Mouse (Mus musculus) heart, postnatal 0 days (tissue): ENCODE results near the gene Prg4. TPM values are rescaled to one million over a fixed set of nuclear protein-coding genes. Genes with fewer than 3 reads are reported as not detected.

ENCODE experiments used
- ATAC-seq: fragments of 200-750 bp; cut with Nextera tagmentation; 2 replicates; pipeline ENCODE4 v1.8.0; 2017; ENCODE audit warnings: low read depth, moderate number of reproducible peaks, moderate library complexity; ENCODE audit not compliant: insufficient read depth
- DNase-seq: peaks from one replicate; pipeline ENCODE4 v3.0.0-alpha.2; 2016; ENCODE audit warnings: low spot score
- H3K27ac ChIP-seq: fragments of 300-500 bp; sonication (generic); 2 replicates; pipeline ENCODE4 v1.5.1; 2014; ENCODE audit warnings: low read depth, mild to moderate bottlenecking
- H3K27me3 ChIP-seq: fragments of 300-500 bp; sonication (generic); 2 replicates; pipeline ENCODE4 v1.6.1; 2014; ENCODE audit warnings: low read length, mixed read lengths; ENCODE audit not compliant: control insufficient read depth, insufficient read depth
- H3K36me3 ChIP-seq: fragments of 300-500 bp; sonication (generic); replicated peaks from 2 replicates; pipeline ENCODE4 v1.6.1; 2014; ENCODE audit warnings: low read length, mixed read lengths; ENCODE audit not compliant: control insufficient read depth, insufficient read depth
- H3K4me1 ChIP-seq: fragments of 300-500 bp; sonication (generic); 2 replicates; pipeline ENCODE4 v1.6.1; 2014; ENCODE audit warnings: antibody characterized with exemption; ENCODE audit not compliant: control insufficient read depth, insufficient read depth
- H3K4me2 ChIP-seq: fragments of 300-500 bp; sonication (generic); 2 replicates; pipeline ENCODE4 v1.6.1; 2014; ENCODE audit warnings: low read depth, mild to moderate bottlenecking, low read length, moderate library complexity
- H3K4me3 ChIP-seq: fragments of 300-500 bp; sonication (generic); 2 replicates; pipeline ENCODE4 v1.5.1; 2014; ENCODE audit warnings: low read depth, low read length
- H3K9ac ChIP-seq: fragments of 300-500 bp; sonication (generic); replicated peaks from 2 replicates; pipeline ENCODE4 v1.6.1; 2014; ENCODE audit warnings: low read depth, low read length, mixed read lengths
- H3K9me3 ChIP-seq: fragments of 300-500 bp; sonication (generic); replicated peaks from 2 replicates; pipeline ENCODE4 v1.6.1; 2016; ENCODE audit warnings: low read length; ENCODE audit not compliant: control insufficient read depth
- CTCF ChIP-seq: IDR thresholded peaks from 2 replicates; pipeline ENCODE4 v1.5.1; 2016; ENCODE audit warnings: antibody characterized with exemption, control low read depth, low read depth
- EP300 ChIP-seq: IDR thresholded peaks from 2 replicates; pipeline ENCODE4 v1.6.1; 2016; ENCODE audit warnings: antibody characterized with exemption, low read depth
- WGBS: fragments of 180-500 bp; shearing (Covaris S2); extraction: QIAGEN DNeasy Blood & Tissue Kit; methylation state at CpG from one replicate; pipeline ENCODE4 v1.1.7; 2014; 5-methylcytosine and 5-hydroxymethylcytosine counted together
- polyA plus RNA-seq: library from polyadenylated mRNA; unstranded; fragments of >200 nt; fragmentation: Nextera tagmentation; extraction: Ambion mirVana; gene quantifications from 2 replicates; pipeline ENCODE4 v1.2.1, GENCODE M21; 2015
- total RNA-seq: library from RNA; depleted of rRNA; stranded (reverse); fragments of >200 nt; gene quantifications from 2 replicates; pipeline ENCODE4 v1.2.3, GENCODE M21; 2014; ENCODE audit warnings: low replicate concordance

The Prg4 gene
- total and polyA plus RNA-seq, 2 experiments from 2014 or later = 1.3 to 3.6 TPM

GRCm38 (mm10) chr1:150496626-150497302 is 30.8 kb upstream of the Prg4 start:
- TF ChIP-seq EP300 (no peak), CTCF (no peak)
- peaks cover 7% of the 10 kb centered on the region; the same call in 1 of the 2 replicates for H3K9me3 ChIP-seq
- no peaks in the 10 kb centered on the region for H3K27me3 ChIP-seq
- ATAC-seq = no peak
- 70% methylated on average over 6 of the region's 6 CpGs for WGBS
- H3K4me3 ChIP-seq = no peak overlapping the region
- no peaks in the 10 kb centered on the region for H3K36me3 ChIP-seq
- H3K9ac ChIP-seq = no peak overlapping the region
- H3K4me1 ChIP-seq = no peaks in the 10 kb centered on the region
- no peak overlapping the region for H3K4me2 ChIP-seq
- no peak for DNase-seq
- H3K27ac ChIP-seq = no peak overlapping the region

GRCm38 (mm10) chr1:150489148-150489547 is 23.2 kb upstream of the Prg4 start:
- Histone ChIP-seq H3K4me1 (no peaks in the 10 kb centered on the region), H3K36me3 (no peaks in the 10 kb centered on the region), H3K27ac (no peak overlapping the region), H3K9ac (no peak overlapping the region), H3K9me3 (no peaks in the 10 kb centered on the region), H3K4me3 (no peak overlapping the region), H3K27me3 (no peaks in the 10 kb centered on the region), H3K4me2 (no peak overlapping the region)
- TF ChIP-seq CTCF (no peak), EP300 (no peak)
- ATAC-seq (no peak), DNase-seq (no peak)
- whole genome bisulfite sequencing = 94% methylated on average over 2 of the region's 2 CpGs

GRCm38 (mm10) chr1:150480674-150481073 is 14.7 kb upstream of the Prg4 start:
- 71% methylated on average over 5 of the region's 5 CpGs for WGBS
- DNase-seq (no peak), ATAC-seq (no peak)
- no peaks in the 10 kb centered on the region for H3K27me3 ChIP-seq
- no peaks in the 10 kb centered on the region for H3K9me3 ChIP-seq
- no peak overlapping the region for H3K9ac ChIP-seq
- no peak for TF ChIP-seq EP300
- no peak for TF ChIP-seq CTCF
- no peaks in the 10 kb centered on the region for H3K36me3 ChIP-seq
- no peak overlapping the region for H3K27ac ChIP-seq
- no peaks in the 10 kb centered on the region for H3K4me1 ChIP-seq
- no peak overlapping the region for H3K4me2 ChIP-seq
- H3K4me3 ChIP-seq = no peak overlapping the region

- ATAC-seq = no peak
Observed at GRCm38 (mm10) chr1:150472525-150472924, 6.6 kb upstream of the Prg4 start.

GRCm38 (mm10) chr1:150469992-150470391 is 4.0 kb upstream of the Prg4 start:
- no peak overlapping the region for H3K27ac ChIP-seq
- DNase-seq (no peak), ATAC-seq (no peak)
- H3K4me3 ChIP-seq = no peak overlapping the region
- H3K4me1 ChIP-seq = no peaks in the 10 kb centered on the region
- no peak overlapping the region for H3K9ac ChIP-seq
- H3K4me2 ChIP-seq = no peak overlapping the region
- no peaks in the 10 kb centered on the region for H3K36me3 ChIP-seq
- 0 out of 2 replicates have a peak, but pooled peaks cover 2% of the 10 kb centered on the region for H3K9me3 ChIP-seq
- TF ChIP-seq EP300 = no peak
- TF ChIP-seq CTCF = no peak
- no peaks in the 10 kb centered on the region for H3K27me3 ChIP-seq
- WGBS = 45% methylated on average over 3 of the region's 3 CpGs

More at GRCm38 (mm10) chr1:150472525-150472924, 6.6 kb upstream of the Prg4 start:
- TF ChIP-seq CTCF (no peak), EP300 (no peak)
- DNase-seq = no peak
- 75% methylated on average over 7 of the region's 7 CpGs for WGBS
- no peak overlapping the region for H3K4me2 ChIP-seq
- no peaks in the 10 kb centered on the region for H3K36me3 ChIP-seq
- no peak overlapping the region for H3K9ac ChIP-seq
- H3K4me1 ChIP-seq = no peaks in the 10 kb centered on the region
- H3K4me3 ChIP-seq = no peak overlapping the region
- 0 out of 2 replicates have a peak, but pooled peaks cover 4% of the 10 kb centered on the region for H3K9me3 ChIP-seq
- no peaks in the 10 kb centered on the region for H3K27me3 ChIP-seq
- H3K27ac ChIP-seq = no peak overlapping the region

GRCm38 (mm10) chr1:150465364-150465763 is 601 bp downstream of the Prg4 start:
- WGBS = 63% methylated on average over 10 of the region's 10 CpGs
- no peak overlapping the region for H3K9ac ChIP-seq
- no peak for TF ChIP-seq EP300
- no peak for TF ChIP-seq CTCF
- H3K4me1 ChIP-seq = no peaks in the 10 kb centered on the region
- H3K4me3 ChIP-seq = no peak overlapping the region
- no peaks in the 10 kb centered on the region for H3K9me3 ChIP-seq
- H3K4me2 ChIP-seq = no peak overlapping the region
- H3K36me3 ChIP-seq = no peaks in the 10 kb centered on the region
- no peaks in the 10 kb centered on the region for H3K27me3 ChIP-seq
- DNase-seq (no peak), ATAC-seq (no peak)
- no peak overlapping the region for H3K27ac ChIP-seq
